Mouse (Mus musculus) myocyte (in vitro differentiated cells): Measurements from ENCODE around the gene Atp1a1.

Source experiments
- MYOD1 ChIP-seq, 3 experiments: IDR thresholded peaks; one replicate each; pipeline ENCODE4 v1.6.1; 2011; ENCODE audit warnings: control low read depth in 2 of 3, low read depth in 2 of 3, mild to moderate bottlenecking in 2 of 3, moderate library complexity in 1 of 3; ENCODE audit not compliant: insufficient read length in 2 of 3, control insufficient read depth in 1 of 3
- POLR2A ChIP-seq: IDR thresholded peaks from one replicate; pipeline ENCODE4 v1.6.1; 2011; ENCODE audit warnings: low read depth, mild to moderate bottlenecking, control low read depth, moderate library complexity; ENCODE audit not compliant: insufficient read length
- TCF12 ChIP-seq: IDR thresholded peaks from one replicate; pipeline ENCODE4 v1.6.1; 2011; ENCODE audit warnings: mild to moderate bottlenecking, control low read depth; ENCODE audit not compliant: poor library complexity, insufficient read depth, severe bottlenecking

GRCm38 (mm10) chr3:101649271-101649670 is 44.8 kb upstream of the Atp1a1 start:
- TF ChIP-seq TCF12 (no peak), POLR2A (no peak), MYOD1 (IDR thresholded peaks at IDR 0.05; ENCODE audit: control insufficient read depth in 1 of 3, insufficient read length in 2 of 3, low read depth in 2 of 3) (no peak)
